Mouse (Mus musculus) hindbrain, postnatal 0 days (tissue): ENCODE data around the gene Txnip. TPM values are rescaled to one million over a fixed set of nuclear protein-coding genes. Genes with fewer than 3 reads are reported as not detected.
A peak's percentile ranks its signal among the peaks of the same experiment; 100 is the strongest.
"Not testable (repeated sequence)": the region's sequence is repeated elsewhere in the genome, so short reads cannot be mapped to it uniquely, and the experiment has no call there.

ENCODE experiments used
- ATAC-seq: fragments of 200-750 bp; cut with Nextera tagmentation; 2 replicates; pipeline ENCODE4 v1.8.0; 2017; ENCODE audit warnings: mild to moderate bottlenecking, moderate TSS enrichment, moderate library complexity
- DNase-seq: peaks from one replicate; pipeline ENCODE4 v3.0.0-alpha.2; 2015; ENCODE audit warnings: low spot score
- H3K27ac ChIP-seq: fragments of 300-500 bp; sonication (generic); 2 replicates; pipeline ENCODE4 v1.5.1; 2014; ENCODE audit warnings: mild to moderate bottlenecking
- H3K27me3 ChIP-seq: fragments of 300-500 bp; sonication (generic); 2 replicates; pipeline ENCODE4 v1.6.1; 2014; ENCODE audit warnings: low read length, mixed read lengths; ENCODE audit not compliant: insufficient read depth
- H3K36me3 ChIP-seq: fragments of 300-500 bp; sonication (generic); 2 replicates; pipeline ENCODE4 v1.6.1; 2014; ENCODE audit warnings: low read length, mixed read lengths; ENCODE audit not compliant: insufficient read depth
- H3K4me1 ChIP-seq: fragments of 300-500 bp; sonication (generic); 2 replicates; pipeline ENCODE4 v1.6.1; 2014; ENCODE audit warnings: antibody characterized with exemption, low read length, mixed read lengths; ENCODE audit not compliant: insufficient read depth
- H3K4me2 ChIP-seq: fragments of 300-500 bp; sonication (generic); 2 replicates; pipeline ENCODE4 v1.6.1; 2014; ENCODE audit warnings: low read depth, mild to moderate bottlenecking, low read length, moderate library complexity, mixed read lengths
- H3K4me3 ChIP-seq: fragments of 300-500 bp; sonication (generic); 2 replicates; pipeline ENCODE4 v1.5.1; 2014; ENCODE audit warnings: low read length
- H3K9ac ChIP-seq: fragments of 300-500 bp; sonication (generic); replicated peaks from 2 replicates; pipeline ENCODE4 v1.6.1; 2014; ENCODE audit warnings: mild to moderate bottlenecking, low read length, moderate library complexity, mixed read lengths
- H3K9me3 ChIP-seq: fragments of 300-500 bp; sonication (generic); 2 replicates; pipeline ENCODE4 v1.6.1; 2016; ENCODE audit warnings: low read length, mixed read lengths
- CTCF ChIP-seq: IDR thresholded peaks from 2 replicates; pipeline ENCODE4 v1.5.1; 2016; ENCODE audit warnings: antibody characterized with exemption, control low read depth, low read depth
- WGBS: fragments of 180-500 bp; shearing (Covaris S2); extraction: QIAGEN DNeasy Blood & Tissue Kit; methylation state at CpG from one replicate; pipeline ENCODE4 v1.1.7; 2014; 5-methylcytosine and 5-hydroxymethylcytosine counted together
- polyA plus RNA-seq: library from polyadenylated mRNA; unstranded; fragments of >200 nt; fragmentation: Nextera tagmentation; extraction: Ambion mirVana; gene quantifications from 2 replicates; pipeline ENCODE4 v1.2.1, GENCODE M21; 2015
- total RNA-seq: library from RNA; depleted of rRNA; stranded (reverse); fragments of >200 nt; gene quantifications from 2 replicates; pipeline ENCODE4 v1.2.3, GENCODE M21; 2014; rRNA removed

The Txnip gene
- total RNA-seq: 192 and 222 TPM in 2 replicates
- polyA plus RNA-seq: 133 and 148 TPM in 2 replicates

DNA sequence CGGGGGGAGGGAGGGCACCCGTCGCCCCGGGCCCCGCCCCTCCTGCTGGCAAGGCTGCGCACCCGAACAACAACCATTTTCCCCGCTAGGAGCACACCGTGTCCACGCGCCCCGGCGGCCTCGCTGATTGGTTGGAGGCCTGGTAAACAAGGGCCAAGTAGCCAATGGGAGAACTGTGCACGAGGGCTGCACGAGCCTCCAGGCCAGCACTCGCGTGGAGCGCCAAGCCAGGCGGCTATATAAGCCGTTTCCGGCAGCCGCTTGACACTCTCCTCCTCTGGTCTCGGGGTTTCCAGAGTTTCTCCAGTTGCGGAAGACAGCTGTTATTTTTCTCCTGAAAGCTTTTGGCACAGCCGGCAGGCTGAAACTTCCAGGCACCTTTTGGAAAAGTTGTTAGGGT lies at the start of gene Txnip:
Gene Txnip, plus strand, starts transcription at position 264 of the 400 bp plus-strand sequence.
- no peaks in the 10 kb centered on the region for H3K9me3 ChIP-seq
- peak within 1 kb of the TSS; percentile 73 for H3K4me3 ChIP-seq
- ATAC-seq (peak; percentile 98), DNase-seq (peak; percentile 100)
- WGBS: under 1% methylated on average over 26 of the region's 26 CpGs
- peak; percentile 79 for TF ChIP-seq CTCF
- peaks cover 15% of the 10 kb centered on the region for H3K36me3 ChIP-seq
- H3K27ac ChIP-seq: peak within 1 kb of the TSS; percentile 93
- peaks cover 21% of the 10 kb centered on the region for H3K4me1 ChIP-seq
- H3K4me2 ChIP-seq: peak within 1 kb of the TSS; percentile 85
- H3K27me3 ChIP-seq: no peaks in the 10 kb centered on the region
- H3K9ac ChIP-seq: peak within 1 kb of the TSS; percentile 90

DNA sequence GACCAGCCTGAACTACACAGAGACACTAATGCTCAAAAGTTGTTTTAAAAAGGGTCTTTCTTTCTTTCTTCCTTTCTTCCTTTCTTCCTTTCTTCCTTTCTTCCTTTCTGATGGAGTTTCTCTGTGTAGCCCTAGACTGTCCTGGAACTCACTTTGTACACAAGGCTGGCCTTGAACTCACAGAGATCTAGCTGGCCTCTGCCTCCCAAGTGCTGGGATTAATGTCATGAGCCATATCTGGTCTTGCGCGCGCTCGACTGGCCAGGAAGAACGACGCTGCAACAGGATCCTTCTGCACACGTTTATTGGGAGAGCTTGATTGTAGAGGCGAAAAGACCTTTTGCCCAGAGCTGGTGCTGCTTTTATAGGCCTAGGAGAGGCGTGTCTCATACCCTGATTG lies 49.8 kb upstream of the Txnip start:
- not testable (repeated sequence) for H3K9ac ChIP-seq, H3K4me3 ChIP-seq, H3K27me3 ChIP-seq, H3K36me3 ChIP-seq, DNase-seq, H3K27ac ChIP-seq, H3K4me1 ChIP-seq, H3K9me3 ChIP-seq, ATAC-seq, H3K4me2 ChIP-seq
- 88% methylated on average over 7 of the region's 9 CpGs for WGBS

DNA sequence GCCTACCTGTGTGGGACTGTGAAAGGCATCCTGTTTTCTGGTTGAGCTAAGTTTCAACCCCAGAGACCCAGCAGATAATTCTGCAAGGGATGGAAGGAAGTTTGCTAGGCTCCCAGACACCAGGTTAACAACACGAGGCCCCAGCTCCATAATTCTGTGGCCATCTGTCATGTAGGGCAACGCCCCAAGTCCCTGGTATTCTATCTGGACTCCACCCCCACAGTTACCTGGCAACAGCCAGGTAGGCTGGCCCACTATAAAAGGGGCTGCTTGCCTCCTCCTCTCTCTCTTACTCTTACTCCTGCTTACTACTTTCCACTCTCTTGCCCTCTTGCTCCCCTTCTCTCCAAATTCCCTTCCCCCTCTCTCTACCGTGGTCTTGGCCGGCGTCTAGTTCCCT lies 37.6 kb upstream of the Txnip start:
- Histone ChIP-seq H3K9ac (no peak overlapping the region), H3K4me3 (no peak overlapping the region), H3K4me1 (no peaks in the 10 kb centered on the region), H3K27me3 (no peaks in the 10 kb centered on the region), H3K9me3 (no peaks in the 10 kb centered on the region), H3K36me3 (no peaks in the 10 kb centered on the region), H3K27ac (no peak overlapping the region), H3K4me2 (no peak overlapping the region)
- WGBS: 53% methylated on average over 5 of the region's 5 CpGs
- ATAC-seq (no peak), DNase-seq (no peak)
- TF ChIP-seq CTCF: no peak

DNA sequence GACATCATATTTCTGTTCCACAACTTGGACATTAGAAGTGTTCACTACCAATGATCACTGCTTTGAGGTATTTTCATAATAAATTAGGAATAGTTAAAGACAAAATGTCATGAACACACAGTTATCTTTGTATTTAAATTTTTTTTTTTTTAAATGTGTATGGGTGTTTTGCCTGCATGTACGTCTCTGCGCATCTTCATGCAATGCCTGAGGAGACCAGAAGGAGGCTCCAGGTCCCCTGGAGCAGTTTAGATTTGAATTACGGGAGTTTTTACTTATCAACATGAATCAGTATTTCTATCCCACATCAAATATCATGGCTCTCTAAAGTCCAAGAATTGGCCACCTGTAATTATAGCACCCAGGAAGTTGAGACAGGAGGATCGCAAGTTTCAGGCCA lies 35.6 kb upstream of the Txnip start:
- Histone ChIP-seq H3K27me3 (0 out of 2 replicates have a peak, but pooled peaks cover 6% of the 10 kb centered on the region), H3K36me3 (no peaks in the 10 kb centered on the region), H3K27ac (no peak overlapping the region), H3K4me3 (no peak overlapping the region), H3K9ac (no peak overlapping the region), H3K9me3 (no peaks in the 10 kb centered on the region), H3K4me1 (no peaks in the 10 kb centered on the region), H3K4me2 (no peak overlapping the region)
- TF ChIP-seq CTCF: peak; percentile 48
- 58% methylated on average over 4 of the region's 4 CpGs for WGBS
- DNase-seq (peak; percentile 37), ATAC-seq (no peak)

DNA sequence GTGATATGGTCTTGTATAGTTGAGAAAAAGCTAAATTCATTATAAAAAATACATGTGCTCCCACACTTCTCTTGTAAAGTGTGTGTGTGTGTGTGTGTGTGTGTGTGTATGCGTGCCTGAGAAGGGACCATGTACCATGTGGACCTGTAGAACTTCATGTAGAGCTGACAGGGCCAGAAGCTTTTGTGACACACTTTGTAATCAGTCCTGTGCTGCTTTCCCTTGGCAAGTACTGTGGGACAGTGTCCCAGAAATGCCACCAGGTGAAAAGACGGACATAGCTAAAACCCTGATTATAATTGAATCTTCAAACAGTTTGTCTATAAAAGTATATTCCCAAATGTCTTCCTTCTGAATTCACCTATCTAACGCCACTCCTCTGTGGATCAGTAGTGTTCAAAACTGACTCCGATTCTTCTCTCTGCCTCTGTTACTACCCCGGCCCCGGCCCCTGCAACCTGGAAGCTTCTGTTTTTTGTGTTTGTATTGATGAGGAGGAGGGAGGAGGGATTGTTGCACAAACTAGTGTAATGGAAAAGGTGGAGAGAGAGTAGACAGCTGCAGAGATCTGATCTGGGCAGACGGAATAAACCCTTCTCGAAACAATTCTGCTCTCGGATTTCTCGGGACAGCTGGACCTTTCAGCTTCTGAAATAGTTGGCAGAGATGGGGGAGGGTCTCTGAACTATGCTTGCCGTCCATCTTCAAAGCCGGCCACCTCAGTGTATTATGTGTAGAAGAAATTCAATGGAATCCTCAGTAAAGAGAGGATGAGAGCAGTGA lies 33.5 kb upstream of the Txnip start:
- no peak overlapping the region for H3K4me3 ChIP-seq
- no peaks in the 10 kb centered on the region for H3K9me3 ChIP-seq
- DNase-seq: no peak
- no peak overlapping the region for H3K27ac ChIP-seq
- no peaks in the 10 kb centered on the region for H3K36me3 ChIP-seq
- H3K4me1 ChIP-seq: no peaks in the 10 kb centered on the region
- H3K9ac ChIP-seq: no peak overlapping the region
- WGBS: 70% methylated on average over 12 of the region's 12 CpGs
- TF ChIP-seq CTCF: no peak
- ATAC-seq: no peak
- H3K27me3 ChIP-seq: 0 out of 2 replicates have a peak, but pooled peaks cover 6% of the 10 kb centered on the region
- no peak overlapping the region for H3K4me2 ChIP-seq

DNA sequence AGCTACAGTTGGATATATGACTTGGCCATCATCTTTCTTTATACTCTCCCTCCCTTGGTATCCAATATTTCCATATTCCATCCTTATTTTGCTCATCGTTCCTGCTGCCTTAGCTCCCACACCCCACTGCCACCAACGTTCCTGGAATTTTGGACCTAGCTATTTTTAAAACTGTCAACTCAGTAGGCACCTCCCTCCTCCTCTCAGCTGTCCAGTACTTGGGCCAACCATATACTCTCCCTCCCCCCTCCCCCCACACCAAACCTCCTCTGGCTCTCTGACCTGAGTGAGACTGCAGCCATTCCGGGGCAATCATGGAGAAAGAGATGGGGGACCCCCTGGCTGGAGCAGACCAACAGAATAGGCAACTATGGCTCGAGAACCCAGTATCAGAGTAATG lies 32.8 kb upstream of the Txnip start, which contains the start of gene Hfe2:
Gene Hfe2, plus strand, starts transcription at position 259 of the 400 bp plus-strand sequence.
- Histone ChIP-seq H3K4me3 (no peak within 1 kb of the TSS), H3K36me3 (no peaks in the 10 kb centered on the region), H3K4me2 (no peak within 1 kb of the TSS), H3K9ac (no peak within 1 kb of the TSS), H3K4me1 (no peaks in the 10 kb centered on the region), H3K9me3 (no peaks in the 10 kb centered on the region), H3K27ac (no peak within 1 kb of the TSS), H3K27me3 (0 out of 2 replicates have a peak, but pooled peaks cover 6% of the 10 kb centered on the region)
- ATAC-seq: no peak
- no peak for TF ChIP-seq CTCF
- WGBS: 84% methylated on average over 4 of the region's 4 CpGs
- no peak for DNase-seq
